Mouse (Mus musculus) activated CD4-positive, CD25-positive, alpha-beta regulatory T cell, adult 9 weeks (primary cell): Measurements from ENCODE around the gene Gm49345. TPM values are rescaled to one million over a fixed set of nuclear protein-coding genes. Genes with fewer than 3 reads are reported as not detected.

ENCODE experiments used
- polyA plus RNA-seq: library from polyadenylated mRNA; unstranded; fragments of 100-300 nt; shearing (Covaris generic); gene quantifications from one replicate; pipeline ENCODE4 v1.2.1, GENCODE M21; 2017

Gene Gm49345
- 6.1 TPM for polyA plus RNA-seq

DNA sequence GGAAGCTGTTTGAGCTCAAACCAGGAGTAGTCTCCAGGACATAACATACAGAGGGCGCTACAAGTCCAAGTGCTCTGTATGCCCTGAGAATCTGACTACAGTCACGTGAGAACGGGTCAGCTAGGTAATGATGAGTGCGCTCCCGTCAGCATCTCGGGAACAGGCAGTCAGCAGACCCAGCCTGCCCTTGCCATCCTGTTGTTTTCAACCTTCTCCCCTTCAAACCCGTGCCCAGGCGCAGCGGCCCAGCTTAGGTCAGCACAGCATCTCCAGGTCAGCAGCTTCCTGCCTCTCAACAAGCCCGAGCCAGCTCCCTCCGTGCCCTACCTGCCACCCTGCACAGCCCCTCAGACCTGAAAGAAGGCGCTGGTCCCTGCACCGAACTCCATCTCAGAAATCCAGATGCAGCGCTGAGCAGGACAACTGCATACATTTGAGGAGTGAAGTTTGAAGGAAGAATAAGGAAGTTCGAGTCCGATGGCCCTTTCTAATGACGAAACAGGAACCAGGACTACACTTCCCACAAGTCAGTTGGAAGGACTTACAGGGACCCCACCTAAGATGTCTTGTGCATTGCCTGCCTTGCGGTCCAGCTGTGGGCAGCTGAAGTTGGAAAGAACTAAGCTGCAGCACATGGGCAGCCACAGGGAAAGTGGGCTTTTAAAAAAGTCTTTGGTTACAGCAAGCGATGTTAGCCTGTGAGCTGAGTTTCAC is at the start of gene Gm49345, which contains the start of gene Zfp729a:
Gene Gm49345 (minus strand): TSS at position 476 of the 714 bp plus-strand sequence.
Gene Zfp729a (minus strand): TSS at position 498 of the 714 bp plus-strand sequence.

DNA sequence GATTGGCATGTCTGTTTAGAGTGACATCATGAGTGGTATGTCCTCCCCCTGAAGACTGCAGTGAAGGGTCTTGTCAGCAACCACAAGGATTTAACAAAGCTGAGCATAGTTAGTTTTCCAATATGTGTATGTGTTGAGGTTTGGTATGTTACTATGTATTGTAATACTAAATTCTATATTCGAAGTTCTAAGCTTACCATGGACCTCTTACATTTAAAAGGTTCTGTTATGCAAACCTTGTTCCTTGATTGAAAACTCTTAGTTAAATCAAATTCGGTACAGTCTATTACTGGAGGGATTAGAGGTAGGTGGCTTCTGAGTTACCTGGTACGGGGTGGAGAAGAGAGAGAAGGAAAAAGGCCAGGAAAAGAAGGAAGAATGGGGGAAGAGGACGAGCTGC is 49.4 kb upstream of the Gm49345 start, which contains the start of gene Zfp738:
Gene Zfp738 (minus strand): TSS at position 101 of the 400 bp plus-strand sequence.

GRCm38 (mm10) chr13:67609066-67609876 is 28.3 kb downstream of the Gm49345 start, which contains the start of gene Zfp729b:
Zfp729b (minus strand) TSS chr13:67609707.

DNA sequence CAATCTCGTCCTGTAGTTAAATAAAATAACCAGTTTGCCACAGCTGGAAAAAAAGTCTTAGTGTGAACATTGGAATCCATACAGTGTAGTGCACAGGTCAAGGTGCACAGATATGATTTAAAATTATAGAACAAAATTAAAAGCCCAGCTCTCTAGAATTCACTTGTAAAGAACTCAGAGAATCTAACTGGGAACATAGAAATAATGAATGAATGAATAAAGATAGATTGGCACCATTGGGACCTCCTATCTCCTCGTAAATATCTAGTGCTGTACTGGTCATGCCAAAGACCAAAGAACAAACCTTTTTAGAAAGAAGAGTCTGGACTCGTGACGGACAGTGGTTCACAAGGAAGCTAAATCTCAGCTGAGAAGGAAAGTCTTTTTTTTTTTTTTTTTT is 83.8 kb downstream of the Gm49345 start, which contains the start of gene Zfp748:
Gene Zfp748 (minus strand): TSS at position 101 of the 400 bp plus-strand sequence.

Other genes with a start within 250 kb of the Gm49345 start
- gene Zfp429, start 237.9 kb downstream of the Gm49345 start, polyA plus RNA-seq, result 23.5 TPM
- 2.1 TPM for gene Zfp459, start 216.4 kb downstream of the Gm49345 start, polyA plus RNA-seq
- gene Zfp874a, start 186.1 kb downstream of the Gm49345 start, polyA plus RNA-seq, result 21.5 TPM
- 15.3 TPM for gene Zfp874b, start 153.5 kb downstream of the Gm49345 start, polyA plus RNA-seq
- 17.2 TPM for gene Zfp58, start 137.2 kb downstream of the Gm49345 start, polyA plus RNA-seq
- not detected for gene Gm26965, start 111.6 kb downstream of the Gm49345 start, polyA plus RNA-seq
- 46.9 TPM for gene Zfp87, start 111.6 kb downstream of the Gm49345 start, polyA plus RNA-seq
- gene Zfp748, start 83.9 kb downstream of the Gm49345 start, polyA plus RNA-seq, result 21.4 TPM
- gene Zfp729b, start 28.1 kb downstream of the Gm49345 start, polyA plus RNA-seq, result 8.5 TPM
- gene Zfp729a, start within 50 bp of the Gm49345 start, polyA plus RNA-seq, result 8.2 TPM
- 21.9 TPM for gene Zfp738, start 49.3 kb upstream of the Gm49345 start, polyA plus RNA-seq
- 10.6 TPM for gene Zfp65, start 91.4 kb upstream of the Gm49345 start, polyA plus RNA-seq
- 11.7 TPM for gene Zfp85, start 117.5 kb upstream of the Gm49345 start, polyA plus RNA-seq
- 3.0 TPM for gene Zfp493, start 141.9 kb upstream of the Gm49345 start, polyA plus RNA-seq
- 6.7 TPM for gene Zfp273, start 176.0 kb upstream of the Gm49345 start, polyA plus RNA-seq
- gene Gm10037, start 193.3 kb upstream of the Gm49345 start, polyA plus RNA-seq, result 0.43 TPM
- gene BC048507, start 225.6 kb upstream of the Gm49345 start, polyA plus RNA-seq, result not detected